Mouse (Mus musculus): ENCODE results near the gene Mipol1. TPM values are rescaled to one million over a fixed set of nuclear protein-coding genes. Genes with fewer than 3 reads are reported as not detected.

Mipol1 gene
- total RNA-seq (2023; ENCODE audit: inconsistent age): 5.3 to 7.1 TPM (median 6.3 TPM) in 4 replicates

GRCm38 (mm10) chr12:57230192-57230706 lies at the start of gene Mipol1, which contains the start of gene Prps1l3:
Mipol1 (plus strand) TSS chr12:57230427.
Prps1l3 (plus strand) TSS chr12:57230412.

GRCm38 (mm10) chr12:57197363-57198026 lies 32.7 kb upstream of the Mipol1 start, which contains the start of gene Slc25a21:
Slc25a21 (minus strand) TSS chr12:57197472.

Other genes starting within 250 kb of the Mipol1 start
- gene Slc25a21, start 33.0 kb upstream of the Mipol1 start, total RNA-seq (2023; ENCODE audit: inconsistent age): not detected in 4 replicates
- 57.9 to 65.1 TPM (median 59.8 TPM) in 4 replicates for gene Prps1l3, start within 50 bp of the Mipol1 start, total RNA-seq (2023; ENCODE audit: inconsistent age)